Mouse (Mus musculus) heart, adult 9 months (tissue): ENCODE measurements around the gene Csk.

Experiments used
- DNase-seq, 2 experiments: peaks; one replicate each; pipeline ENCODE4 v3.0.0; 2022; ENCODE audit warnings: low spot score in 2 of 2

Csk gene

DNA sequence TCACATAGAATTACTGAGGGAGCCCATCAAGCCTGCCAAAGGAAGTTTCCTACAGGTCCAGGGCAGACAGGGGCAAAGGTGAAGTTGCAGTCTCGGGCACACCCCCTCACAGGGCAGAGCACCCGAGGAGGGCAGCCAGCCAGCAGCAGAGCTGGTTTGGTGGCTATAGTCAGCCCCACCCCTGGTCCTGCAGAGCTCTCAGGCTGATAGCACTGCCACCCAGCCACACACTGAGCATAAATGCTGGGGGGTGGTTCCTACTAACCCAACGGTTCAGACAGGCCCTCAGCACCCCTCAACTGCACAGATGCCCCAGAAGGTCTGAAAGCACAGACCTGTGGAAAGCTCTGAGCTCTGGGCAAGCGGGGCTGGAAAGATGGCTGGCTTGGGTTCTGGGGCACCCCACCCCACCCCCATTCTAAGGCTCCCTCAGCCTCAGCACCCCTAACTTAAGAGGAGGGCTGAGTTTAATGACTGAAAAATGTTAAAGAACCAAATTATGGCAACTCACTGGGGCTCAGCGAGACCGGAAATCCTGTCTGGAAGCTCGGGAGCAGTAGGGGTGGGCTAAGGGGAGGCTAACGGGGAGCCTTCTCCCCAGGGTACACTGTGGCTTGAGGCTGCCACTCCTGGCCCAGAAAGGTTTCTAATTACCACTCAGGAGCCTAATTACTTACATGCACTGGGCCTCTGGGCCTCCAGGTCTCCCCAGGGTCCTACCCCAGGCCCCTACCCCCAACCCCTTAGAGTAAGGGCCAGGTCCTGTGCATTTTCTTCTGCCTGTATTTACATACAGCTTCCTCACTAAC is 14.6 kb downstream of the Csk start:
- peak in 1 of 2 experiments; percentile 43 for DNase-seq

DNA sequence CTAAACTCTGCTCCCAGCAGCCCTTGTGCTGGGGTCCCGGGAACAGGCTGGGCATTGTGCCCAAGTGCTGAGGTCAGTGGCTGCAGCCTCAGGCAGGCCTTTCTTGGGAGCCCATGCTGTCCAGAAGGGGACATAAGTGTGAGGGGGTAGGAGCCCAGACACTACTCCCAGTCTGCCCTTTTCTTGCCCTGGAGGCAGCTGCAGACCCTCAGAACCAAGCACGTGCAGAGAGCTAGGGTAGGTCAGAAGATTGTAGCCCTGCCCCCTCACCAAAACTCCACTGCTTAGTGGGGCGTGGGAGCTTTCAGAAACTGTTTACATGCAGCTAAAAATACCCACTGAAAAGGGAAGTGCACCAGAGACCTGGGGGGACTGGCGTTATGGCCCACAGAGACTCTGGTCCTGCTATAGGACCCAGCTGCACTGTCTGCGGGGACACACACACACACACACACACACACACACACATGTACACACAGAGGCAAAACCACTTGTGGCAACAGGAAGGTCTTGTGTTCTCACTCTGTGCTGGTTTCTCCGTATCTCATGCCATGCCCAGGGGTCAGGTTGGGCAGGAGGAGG is 15.6 kb downstream of the Csk start:
- peak in 1 of 2 experiments; percentile 76 for DNase-seq

DNA sequence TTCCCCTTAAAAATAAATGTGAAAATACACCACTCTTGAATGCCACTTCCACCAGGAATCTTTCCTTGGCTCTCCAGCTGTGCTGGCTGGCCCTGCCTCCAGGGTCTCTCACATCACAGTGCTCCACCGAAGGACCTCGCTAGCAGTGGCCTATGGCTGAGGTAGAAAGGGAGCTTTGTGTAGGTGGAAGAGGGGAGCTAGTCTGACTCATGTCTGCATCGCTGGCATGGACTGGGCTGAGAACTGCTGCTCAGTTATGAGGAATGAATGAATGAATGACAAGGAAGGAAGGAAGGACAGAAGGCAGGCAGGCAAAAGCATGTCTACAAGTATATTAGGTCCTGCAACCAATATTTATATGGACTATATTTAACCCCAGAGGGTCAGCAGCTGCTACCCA is 16.2 kb downstream of the Csk start:
- no peak for DNase-seq

DNA sequence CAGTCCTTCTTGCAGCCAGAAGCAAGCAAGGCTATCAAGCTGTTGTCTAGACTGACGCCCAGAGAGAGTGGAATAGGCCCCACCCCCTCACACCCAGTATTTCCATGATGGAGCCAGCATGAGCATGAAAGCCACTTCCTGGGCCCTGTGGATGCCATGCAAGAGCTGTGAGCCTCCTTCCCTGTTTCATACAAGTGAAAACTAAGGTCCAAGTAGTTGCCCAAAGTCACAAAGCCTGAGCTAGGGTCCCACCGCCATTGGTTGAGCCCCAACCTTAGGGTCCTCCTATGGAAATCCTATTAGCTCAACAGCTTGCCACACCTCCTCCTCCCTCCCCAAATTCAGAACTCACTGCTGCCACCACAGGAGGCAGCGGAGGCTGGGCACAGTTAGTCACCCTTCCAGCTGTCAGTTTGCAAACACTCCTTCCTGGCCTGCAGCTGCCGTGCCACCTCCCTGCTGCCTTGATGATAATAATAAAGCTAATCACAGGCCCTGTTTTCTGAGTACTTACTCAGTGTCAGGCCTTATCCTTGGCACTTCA is 19.9 kb downstream of the Csk start:
- DNase-seq: no peak

DNA sequence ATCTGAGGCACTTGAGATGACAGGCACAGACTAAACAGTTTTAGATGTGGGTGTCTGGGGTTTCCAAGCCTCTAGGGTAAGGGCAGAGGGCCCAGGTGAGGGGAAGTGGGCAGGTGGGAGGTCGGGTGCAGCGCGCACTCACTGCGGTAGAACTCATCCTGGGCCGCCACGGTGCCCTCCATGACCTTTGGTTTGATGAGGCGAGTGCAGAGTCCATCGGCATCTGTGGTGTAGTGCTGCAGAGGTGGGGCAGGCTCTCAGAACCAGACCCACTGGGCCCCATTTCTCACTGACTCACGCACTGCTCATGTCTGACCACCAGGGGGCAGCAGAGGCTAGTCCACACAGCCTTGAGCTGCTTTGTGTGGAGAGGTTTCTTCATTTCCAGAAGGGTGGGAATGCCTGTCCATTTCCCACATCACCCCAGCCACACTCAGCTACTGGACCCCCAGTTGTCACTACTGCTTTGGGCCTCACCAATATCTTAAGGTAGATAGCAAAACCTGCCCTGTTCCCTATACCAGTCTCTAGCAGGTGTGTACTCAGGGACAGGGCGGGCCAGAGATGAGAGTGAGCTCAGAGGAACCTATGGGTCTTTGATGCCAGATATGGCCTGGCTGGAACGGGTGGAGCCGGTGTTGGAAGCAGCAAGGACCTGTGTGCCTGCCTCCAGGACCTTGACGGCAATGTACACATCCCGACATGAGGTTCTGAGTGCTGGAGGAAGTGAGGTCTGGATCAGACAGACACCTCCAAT is 24.1 kb downstream of the Csk start:
- peak; percentile 69 to 74 for DNase-seq

DNA sequence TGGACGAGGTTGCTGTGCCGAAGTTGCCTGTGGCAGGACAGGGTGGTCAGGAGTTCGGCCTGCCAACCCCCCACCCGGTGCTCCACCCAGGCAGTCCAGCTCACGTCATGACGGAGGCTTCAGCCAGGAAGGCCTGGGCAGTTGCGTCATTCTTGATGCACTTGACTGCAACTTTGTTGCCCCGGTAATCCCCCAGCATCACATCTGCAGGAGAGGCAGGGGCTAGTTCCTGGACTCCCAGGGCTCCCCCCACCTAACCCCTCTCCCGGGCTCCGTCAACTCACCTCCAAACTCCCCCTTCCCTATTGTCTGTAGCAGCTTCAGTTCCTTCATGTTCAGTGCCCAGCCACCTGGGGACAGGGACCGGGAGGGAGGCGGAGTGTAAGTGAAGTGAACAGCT is 24.7 kb downstream of the Csk start:
- no peak for DNase-seq

DNA sequence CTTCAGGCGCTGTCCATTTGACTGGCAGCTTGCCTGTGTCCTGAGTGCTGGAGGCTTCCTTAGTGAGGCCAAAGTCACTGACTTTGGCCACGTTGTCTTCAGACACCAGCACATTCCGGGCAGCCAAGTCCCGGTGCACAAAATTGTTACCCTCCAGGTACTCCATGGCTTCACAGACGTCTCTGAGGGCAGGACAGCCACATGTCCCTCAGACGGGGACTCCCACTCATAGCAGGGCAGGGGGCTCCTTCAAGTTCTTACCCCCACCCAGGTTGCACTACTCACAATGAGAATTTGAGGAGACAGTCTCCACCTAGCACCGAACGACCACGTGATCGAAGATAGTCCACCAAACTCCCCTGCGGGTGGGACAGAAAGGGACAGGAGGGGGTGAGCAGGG is 25.5 kb downstream of the Csk start:
- DNase-seq: no peak

DNA sequence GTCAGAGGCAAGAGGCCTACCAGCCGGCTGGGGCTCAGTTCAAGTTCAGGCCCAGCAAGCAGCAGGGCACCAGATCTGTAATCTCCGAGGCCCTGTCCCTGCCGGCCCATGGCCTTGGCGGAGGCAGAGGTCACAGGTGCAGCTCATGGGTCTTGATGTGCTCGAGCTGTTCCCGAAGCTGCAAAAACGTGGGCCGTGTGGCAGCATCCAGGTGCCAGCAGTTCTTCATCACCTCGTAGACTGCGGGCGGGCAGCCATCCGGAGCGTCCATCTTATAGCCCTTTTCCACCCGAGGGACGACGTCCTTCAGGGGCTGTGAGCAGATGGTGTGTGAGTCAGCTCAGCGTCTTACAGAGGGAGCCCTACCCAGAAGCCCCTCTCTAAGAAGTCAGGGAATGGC is 26.2 kb downstream of the Csk start:
- DNase-seq: no peak

DNA sequence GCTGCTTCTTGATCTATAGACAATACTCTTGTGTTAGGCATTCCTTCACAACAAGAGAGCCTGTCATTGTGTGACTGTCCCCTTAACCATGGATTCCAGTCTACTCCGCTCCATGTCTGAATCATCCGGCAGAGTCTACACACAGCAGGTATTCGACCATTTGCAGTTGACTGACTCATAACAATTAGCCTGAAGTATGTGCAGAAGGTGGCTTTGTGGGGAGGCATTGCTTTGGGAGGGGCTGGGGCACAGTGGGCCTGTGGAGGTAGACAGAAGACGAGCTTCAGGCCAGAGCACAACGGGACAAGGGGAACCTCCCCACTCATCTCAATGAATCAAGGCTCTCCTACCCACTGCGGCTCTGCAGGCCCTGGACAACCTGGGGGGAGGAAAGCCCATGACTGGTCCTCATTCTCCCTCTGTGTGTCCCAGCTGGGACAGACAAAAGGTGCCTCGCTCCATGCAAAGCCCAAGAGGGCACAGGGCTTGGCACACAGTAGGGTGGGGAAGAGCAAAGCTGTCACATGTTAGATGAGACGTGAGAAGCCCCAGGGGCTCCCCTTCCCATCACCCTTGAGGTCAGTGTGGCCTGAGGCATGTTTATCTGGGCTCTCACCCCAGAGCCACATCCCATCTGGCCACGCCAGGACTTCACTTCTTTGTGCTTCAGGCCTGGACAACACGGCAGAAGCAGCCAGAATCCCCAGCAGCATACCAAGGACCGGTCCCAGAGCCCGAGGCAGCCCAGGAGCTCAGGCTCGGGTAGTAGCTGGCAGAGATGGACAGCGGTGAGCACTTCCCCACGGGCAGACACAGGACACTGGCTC is 27.5 kb downstream of the Csk start:
- DNase-seq: no peak

DNA sequence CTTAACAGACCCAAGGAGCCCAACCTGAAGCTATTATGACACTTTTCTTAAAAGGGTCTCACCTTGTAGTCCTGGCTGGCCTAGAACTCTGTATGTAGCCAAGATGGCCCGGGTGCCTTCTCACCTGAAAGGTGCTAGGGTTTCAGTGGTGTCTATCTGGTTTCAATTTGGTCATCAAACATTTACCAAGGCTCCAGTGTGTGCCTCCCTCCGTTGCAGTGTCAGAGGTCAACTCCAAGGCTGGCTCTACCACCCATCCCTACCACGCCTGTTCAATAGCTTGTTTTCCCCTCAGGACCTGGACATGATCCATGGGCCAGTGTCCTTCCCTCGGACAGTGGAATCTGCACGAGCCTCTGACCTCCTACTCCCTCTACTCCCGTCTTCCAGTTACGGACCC is 29.1 kb downstream of the Csk start:
- no peak for DNase-seq

DNA sequence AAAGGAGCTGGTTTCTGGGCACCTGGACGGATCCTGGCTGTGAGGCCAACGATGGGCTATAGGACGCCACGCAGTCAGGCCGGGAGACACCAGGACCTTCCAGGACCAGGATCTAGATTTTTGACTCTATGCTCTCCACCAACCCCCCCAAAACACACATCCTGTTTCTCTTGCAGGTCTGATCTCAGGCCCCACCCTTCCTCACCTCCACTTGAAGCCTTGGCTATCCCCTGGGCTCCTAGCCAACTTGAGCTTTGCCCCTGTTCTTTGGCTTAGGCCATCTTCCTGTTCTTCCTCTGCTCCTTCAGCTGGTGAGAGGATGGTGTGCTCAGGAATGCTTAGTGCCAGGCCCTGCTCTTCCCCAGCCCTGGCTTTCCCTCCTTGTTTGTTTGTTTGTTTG is 32.8 kb downstream of the Csk start, which contains the start of gene Lman1l:
Gene Lman1l, minus strand, starts transcription at position 101 of the 400 bp plus-strand sequence.
- no peak for DNase-seq

DNA sequence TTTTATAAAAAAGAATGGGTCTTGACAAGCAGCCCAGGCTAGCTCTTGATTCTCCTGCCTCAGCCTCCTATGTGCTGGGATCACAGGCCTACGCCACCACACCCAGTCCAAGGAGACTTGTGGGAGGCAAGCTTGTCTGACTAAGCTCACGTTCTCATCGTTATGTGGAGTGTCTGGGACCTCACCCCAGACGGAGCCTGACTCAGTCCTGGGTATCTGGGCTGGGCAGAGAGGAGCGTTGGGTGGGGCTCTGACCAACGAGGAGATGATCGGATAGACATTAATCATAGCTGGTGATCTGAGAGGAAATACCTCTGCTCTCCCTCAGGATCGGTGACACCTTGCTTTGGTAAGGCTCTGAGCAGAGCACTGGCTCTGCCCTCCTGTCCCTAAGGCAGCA is 34.6 kb downstream of the Csk start:
- DNase-seq: no peak

DNA sequence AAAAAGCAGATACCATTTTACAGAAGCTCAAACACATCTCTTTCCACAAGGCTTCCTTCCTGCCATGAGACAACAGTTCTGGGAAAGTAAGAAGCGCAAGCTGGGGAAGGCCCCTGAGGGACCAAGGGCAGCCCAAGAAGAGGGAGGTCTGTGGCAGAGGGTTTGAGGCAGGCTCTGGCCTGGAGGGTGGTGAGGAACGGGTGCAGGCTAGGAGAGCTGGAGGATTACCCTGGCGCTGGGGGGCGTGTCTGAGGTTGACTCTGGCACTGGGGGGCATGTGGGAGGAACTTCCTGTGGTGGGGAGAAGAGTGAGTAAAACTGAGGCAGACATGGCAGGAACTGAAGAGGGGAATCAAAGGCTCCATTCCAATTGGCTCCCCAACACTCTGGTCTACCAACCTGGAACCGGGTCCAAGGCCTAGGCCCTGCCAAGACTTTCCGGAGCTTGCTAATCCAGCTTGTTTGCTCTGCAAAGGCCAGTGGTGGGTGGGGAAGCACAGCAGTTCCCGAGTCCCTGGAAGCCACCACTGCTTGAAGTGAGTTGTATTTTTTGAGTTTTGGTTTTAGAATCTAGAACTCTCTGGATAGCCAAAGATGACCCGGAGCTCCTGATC is 35.8 kb downstream of the Csk start:
- no peak for DNase-seq

DNA sequence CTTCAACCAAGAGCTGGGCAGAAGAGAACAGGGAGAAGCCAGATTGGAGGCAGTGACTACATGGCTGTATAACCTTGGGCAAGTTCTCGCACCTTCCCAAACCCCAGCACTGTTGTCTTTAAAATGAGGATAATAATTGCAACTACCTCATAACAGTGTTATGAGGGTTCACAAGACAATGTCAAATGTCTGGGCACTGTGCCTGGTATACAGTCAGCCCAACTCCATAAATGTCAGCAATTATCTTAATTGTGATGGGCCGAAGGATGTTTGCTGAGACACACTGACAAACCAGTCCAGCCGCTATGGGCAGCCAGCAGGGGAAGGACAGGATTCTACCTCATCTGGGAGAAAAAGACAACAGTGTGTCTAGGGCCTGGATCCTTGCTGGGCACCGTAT is 38.6 kb downstream of the Csk start:
- DNase-seq: no peak

DNA sequence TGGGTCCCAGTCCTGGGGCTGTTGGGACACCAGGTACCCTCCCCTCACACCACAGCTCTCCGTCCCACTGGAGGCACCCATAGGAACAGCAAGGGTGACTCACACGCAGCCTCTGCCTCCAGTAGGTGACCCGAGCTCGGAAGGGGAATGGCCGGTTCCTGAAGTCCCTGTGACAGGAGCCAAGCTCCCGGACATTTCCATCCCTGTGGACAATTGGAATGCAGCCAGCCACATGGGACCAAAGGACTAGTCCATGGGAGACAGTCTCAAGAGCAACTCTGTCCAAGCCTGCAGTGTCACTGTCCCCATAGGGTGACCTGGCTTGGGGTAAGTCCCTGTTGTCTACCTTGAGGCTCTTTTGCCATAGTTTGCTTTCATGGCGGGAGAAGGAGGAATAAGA is 39.5 kb downstream of the Csk start:
- no peak for DNase-seq

DNA sequence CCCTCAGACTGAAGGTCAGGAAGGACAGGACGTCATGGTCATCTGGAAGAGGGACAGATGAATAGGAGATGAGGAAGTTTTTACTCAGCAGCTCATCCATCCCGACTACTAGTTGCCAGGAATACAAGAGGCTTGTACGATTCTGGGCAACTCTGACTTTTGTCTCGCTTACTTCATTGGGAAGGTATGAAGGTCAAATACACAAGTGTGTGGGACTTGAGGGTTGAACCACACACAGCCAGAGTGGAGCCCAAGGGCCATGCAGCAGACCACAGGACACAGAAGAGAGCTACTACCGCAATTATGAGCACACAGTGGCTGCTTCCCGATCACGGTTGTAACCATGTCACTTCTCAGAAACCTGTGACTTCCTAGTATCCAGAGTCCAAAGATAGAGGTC is 40.8 kb downstream of the Csk start:
- DNase-seq: no peak

DNA sequence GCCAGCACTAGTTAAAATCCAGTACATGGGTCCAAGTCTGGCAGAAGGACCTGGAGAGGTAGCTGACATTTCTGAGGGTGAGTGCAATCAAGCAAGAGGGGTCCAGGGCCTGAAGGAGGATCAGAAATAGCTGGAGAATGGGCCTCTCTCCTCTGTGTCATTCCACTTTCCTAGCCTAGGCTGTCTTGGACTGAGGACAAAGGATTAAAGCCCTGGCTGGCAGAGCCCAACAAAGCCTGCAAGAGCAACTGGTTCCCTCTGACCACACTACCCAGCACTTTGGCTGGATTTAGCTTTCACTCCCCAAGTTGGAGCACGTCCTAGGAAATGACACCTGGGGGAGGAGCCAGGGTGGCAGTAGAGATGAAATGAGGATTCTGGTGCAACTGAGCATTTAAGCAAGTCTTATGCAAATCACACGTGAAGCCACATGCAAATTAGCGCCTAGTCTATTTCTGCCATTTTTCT is 43.0 kb downstream of the Csk start:
- no peak for DNase-seq

DNA sequence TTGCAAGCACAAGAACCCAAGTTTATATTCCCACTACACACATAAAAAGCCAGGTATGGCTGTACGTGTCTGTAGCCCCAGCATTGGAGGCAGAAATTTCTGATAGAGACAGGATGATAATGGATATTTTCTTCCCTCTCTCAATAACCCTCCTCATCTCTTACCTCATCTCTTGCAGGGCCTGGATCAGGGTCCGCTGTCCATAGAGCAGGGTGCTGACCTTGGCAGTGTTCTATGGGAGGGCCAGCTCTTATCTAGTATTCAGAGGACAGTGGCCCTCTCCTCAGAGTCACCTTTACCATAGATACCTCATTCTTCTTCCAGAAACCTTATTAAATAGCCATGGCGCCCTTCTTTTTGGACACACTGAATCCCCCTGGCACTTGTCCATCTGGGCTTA is 43.6 kb downstream of the Csk start:
- DNase-seq: no peak

DNA sequence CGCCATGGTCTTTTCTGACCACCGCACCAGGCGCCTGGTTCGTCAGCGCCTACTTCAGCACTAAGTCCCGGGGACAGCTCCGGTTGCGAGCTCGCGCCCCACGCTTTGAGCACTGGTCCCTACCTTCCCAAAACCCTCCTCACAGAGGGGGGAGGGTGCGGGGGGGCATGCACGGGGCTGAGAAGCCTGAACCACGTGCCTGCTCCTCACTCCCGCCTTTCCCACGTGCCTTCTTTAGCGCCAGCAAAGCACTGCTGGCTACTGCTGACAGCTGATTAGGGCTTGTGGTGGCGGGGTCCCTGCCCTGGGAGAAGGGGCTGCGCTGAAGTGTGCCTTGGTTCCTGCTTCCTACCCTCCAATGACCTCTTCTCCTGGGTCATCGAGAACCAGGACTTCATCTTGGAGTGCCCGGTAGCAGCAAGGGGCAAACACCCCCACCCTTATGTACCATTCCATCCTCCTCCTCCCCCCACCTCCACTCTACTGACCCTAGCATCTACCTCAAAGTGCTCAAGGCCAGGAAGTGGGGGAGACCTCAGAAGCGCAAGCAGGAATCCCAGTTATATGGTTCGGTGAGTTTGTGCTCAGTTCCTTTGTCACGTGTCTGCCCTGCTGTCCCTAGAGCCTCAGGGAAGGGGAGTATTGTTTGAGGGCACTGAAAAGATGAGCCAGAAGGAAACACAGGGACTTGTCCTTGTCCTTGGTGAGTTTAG is 47.1 kb downstream of the Csk start, which contains the start of gene Cplx3:
Gene Cplx3, minus strand, starts transcription at position 143 of the 713 bp plus-strand sequence.
- no peak for DNase-seq

DNA sequence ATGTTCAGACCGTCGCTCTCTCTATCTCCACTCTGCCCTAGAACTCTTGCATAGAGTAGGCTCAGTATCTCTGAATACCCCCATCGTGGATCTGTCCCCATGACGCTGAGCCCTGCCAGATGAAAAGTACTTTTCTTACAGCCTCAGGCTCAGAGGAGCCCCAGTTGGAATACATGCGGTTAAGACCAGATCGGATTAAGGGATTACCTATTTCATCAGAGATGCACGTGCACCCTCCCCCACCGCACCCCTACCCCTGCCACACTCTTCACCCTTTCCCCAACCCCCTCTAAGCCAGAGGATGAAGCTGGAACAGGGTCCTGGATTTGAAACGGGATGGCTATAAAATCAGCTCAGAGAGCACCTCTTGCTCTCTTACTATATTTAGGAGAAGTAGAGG is 47.9 kb downstream of the Csk start:
- no peak for DNase-seq
